Mouse (Mus musculus) kidney, postnatal 36 days (tissue): Measurements from ENCODE around the gene Mllt11.
"Not testable (repeated sequence)": the region's sequence is repeated elsewhere in the genome, so short reads cannot be mapped to it uniquely, and the experiment has no call there.

Experiments
- DNase-seq, 2 experiments: peaks; one replicate each; pipeline ENCODE4 v3.0.0; 2021 to 2022; ENCODE audit warnings: mixed read lengths in 2 of 2

The Mllt11 gene

GRCm38 (mm10) chr3:95216655-95217254 lies 15.2 kb downstream of the Mllt11 start:
- no peak for DNase-seq

GRCm38 (mm10) chr3:95213609-95213975 lies 18.4 kb downstream of the Mllt11 start:
- no peak for DNase-seq

DNA sequence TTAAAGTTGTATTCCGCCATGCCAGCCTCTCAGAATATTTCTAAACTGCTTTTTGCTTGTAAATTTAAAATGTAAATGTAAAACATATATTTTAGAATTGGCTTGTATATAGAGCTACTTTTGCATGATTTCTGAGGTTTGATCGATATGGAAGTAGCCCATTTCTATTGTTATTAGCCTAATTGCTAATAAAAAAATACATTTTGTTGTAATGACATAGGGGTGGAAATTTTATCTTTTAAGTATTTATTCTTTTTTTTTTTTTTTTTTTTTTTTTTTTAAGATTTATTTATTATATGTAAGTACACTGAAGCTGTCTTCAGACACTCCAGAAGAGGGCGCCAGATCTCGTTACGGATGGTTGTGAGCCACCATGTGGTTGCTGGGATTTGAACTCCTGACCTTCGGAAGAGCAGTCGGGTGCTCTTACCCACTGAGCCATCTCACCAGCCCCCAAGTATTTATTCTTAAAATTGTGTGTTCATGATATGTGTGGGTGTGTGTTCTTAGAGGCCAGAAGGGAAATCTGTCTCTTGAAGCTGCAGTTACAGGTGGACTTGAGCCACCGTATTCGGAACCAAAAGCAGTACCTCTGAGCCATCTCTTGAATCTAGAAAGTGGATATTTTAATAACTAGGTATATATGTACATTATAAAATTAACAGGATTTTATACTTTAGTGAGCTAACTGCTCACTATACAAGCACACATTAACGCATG lies 18.9 kb downstream of the Mllt11 start:
- DNase-seq: not testable (repeated sequence)

DNA sequence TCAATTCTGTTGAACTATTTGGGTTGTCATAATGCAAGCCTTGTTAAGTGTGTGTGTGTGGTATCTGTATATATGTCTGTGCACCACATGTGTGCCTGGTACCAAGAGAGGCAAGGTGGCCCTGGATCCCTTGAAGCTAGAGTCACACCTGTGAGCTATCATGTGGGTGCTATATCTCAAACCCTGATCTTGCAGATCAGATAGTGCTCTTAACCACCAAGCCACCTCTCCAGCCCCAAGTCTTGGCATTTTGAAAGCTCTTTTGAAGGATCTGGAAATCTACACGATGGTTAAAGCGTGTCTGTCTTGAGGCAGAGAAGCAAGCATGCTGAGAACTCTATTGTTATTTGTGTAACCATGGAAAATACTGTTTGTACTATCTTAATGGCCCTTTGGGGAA lies 21.4 kb downstream of the Mllt11 start:
- DNase-seq: no peak

- DNase-seq: peak in 1 of 2 experiments; percentile 13
These were observed 23.7 kb downstream of the Mllt11 start for GRCm38 (mm10) chr3:95208286-95208685.

DNA sequence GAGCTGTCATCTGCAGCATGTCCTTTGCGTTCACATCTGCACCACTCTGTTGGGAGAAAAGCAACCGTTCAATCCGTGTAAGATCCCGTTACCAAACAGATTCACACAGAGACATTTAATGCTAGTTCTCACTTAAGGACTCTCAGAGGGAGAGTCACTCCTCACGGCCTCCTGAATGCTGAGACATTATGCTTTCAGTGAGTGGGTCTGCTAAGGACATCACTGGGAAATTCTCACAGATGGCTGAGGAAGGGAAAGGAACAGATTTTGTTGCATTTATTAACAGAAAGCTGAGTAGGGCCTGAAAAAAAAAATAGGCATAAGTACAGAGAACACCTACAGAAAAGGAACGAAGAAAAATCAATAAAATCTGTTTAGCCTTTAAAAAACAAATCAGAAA lies 28.1 kb downstream of the Mllt11 start:
- DNase-seq: no peak

- DNase-seq: no peak
These were observed 31.4 kb downstream of the Mllt11 start for GRCm38 (mm10) chr3:95200562-95200961.

DNA sequence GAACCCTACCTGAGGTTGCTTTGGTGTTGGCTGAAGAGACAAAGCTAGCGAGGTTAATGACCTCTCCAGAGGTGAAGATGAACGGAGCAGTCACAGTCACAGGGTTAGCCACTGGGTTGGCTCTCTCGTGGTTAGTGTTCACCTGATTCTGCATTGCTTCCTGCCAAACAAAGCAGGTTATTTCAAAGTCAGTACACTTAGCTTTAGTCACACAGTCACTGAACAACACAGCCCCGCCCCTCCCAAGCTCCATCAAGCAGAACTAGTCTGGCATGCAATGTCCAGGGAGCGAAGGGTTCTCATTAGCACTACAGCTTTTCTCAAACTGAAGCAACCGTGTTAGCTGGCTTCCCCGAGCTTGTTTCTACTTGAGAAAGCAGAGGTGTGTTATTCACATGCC lies 31.8 kb downstream of the Mllt11 start:
- peak; percentile 92 to 96 for DNase-seq

DNA sequence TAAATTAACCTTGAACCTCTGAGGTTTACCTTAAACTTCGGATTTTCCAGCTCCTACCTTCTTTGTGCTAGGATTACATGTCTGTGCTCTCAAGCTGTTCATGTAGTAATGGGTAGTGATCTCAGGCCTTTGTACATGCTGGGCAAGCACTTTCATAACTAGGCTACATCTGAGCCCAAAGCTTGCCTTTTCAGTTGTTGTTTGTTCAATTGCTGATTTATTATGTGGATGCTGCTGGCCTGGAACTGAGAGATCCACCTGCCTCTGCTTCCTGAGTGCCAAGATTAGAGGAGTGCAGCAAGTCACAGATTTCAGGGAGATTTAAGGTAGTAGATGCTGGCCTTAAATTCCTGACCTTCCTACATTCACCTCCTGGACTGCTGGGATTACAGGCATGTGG lies 32.9 kb downstream of the Mllt11 start:
- DNase-seq: peak; percentile 11 to 14

- DNase-seq: no peak
These were observed 36.2 kb downstream of the Mllt11 start for GRCm38 (mm10) chr3:95195772-95196171.

- DNase-seq: peak; percentile 38 to 56
These were observed 37.2 kb downstream of the Mllt11 start for GRCm38 (mm10) chr3:95194721-95195135.

GRCm38 (mm10) chr3:95186888-95187287 lies 45.1 kb downstream of the Mllt11 start:
- DNase-seq: no peak

DNA sequence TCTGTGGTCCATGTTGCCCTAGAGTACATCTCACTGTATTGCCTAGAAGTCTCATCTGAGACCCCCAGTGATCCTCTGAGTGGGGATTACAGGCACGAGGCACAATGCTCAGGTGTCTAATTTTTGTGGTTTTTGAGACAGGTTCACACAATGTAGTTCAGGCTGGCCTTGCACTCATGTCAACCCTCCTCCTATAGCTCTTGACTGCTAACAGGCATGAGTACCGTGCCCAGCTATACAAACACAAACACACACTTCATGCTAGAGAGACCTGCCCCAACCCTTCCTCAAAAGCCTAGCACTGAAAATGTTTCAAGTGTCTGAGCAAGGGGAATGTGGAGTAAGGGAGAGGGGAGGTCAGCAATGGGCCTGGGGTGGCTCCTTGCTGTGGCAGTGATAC lies 45.9 kb downstream of the Mllt11 start:
- DNase-seq: no peak

DNA sequence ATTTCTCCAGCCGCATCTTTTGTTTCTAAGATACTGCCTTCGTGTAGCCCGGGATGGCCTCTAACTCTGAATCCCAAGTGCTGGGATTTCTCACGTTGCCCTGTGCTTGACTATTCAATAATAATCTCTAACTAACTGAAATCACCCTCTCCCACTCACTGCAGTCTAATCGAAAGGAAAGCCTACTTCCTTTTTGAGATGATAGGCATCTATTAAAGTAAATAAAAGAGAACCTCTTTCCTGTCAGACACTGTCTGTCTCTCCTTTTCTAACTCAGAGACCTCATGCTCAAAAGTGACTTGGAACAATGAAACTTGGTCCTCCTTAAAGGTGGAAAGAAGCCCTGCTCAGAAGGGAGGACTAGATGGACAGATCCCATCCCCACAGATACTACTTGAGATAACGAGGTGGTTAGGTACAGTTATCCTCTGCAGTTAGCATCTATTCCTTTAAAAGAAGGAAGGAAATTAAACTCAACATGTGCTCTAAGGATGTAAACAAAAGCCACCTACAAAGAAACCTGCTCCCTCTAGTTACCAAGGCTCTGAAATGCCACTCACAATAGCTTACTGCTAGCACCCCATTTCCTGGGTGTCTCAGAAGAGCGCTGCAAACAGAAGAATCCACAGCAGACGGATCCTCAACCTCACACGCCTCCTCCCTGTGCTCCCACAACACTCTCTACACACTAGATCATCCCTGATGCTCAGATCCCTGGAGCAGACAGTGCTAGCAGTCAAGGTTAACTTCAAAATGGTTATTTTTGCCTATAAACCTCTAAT lies 47.0 kb downstream of the Mllt11 start:
- DNase-seq: no peak

DNA sequence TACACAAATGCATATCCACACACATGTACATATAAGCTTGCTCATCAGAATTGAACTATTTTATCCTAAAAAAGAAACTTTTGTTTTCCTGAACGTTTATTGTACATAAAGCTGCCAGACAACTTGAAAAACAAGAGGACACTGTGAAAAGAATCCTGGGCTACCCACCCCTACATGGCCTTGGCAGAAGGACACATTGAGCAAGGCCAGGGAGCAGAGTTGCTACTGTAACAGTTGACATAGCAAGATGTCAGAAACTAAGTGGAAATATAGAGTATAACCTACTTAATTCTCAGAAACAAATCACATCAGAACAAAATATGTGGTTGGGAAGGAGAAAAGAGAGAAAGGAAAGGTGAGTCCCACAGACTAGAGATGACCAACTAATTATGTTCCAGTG lies 50.1 kb downstream of the Mllt11 start:
- no peak for DNase-seq

DNA sequence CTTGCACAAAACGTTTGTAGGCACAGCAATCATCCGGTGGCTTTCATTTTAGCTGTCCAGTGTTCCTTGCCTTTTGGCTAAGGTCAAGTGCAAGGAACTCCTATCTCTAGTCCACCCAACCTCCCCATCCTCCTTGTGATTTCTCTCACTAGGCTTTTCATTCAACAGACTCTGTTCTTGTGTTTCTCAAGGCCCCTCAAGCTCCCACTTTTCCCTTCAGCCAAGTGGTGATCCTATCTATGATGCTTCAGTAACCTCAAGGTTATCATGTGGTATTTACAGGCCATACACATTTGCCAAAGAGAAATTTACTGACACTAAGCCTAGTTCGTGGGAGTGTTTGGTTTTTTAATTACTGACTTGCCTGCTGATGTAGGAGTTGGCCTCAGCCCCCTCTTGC lies 52.1 kb downstream of the Mllt11 start:
- DNase-seq: no peak

DNA sequence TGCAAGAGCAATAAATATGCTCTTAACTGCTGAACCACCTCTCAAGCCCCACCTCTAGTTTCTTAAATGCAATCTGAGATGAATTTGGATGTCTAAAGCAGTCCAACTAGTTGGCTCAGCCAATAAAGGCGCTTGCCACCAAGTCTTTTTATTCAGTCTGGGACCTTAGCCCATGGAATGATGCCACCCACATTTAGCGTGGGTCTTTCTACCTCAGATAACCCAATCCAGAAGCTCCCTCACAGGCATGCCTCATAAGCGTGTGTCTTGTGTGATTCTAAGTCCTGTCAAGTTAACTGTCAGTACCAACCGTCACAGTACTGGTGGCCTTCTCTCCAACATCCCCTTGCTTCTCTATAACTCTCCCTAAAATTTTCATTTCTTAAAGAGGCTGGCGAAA lies 53.0 kb downstream of the Mllt11 start:
- no peak for DNase-seq

DNA sequence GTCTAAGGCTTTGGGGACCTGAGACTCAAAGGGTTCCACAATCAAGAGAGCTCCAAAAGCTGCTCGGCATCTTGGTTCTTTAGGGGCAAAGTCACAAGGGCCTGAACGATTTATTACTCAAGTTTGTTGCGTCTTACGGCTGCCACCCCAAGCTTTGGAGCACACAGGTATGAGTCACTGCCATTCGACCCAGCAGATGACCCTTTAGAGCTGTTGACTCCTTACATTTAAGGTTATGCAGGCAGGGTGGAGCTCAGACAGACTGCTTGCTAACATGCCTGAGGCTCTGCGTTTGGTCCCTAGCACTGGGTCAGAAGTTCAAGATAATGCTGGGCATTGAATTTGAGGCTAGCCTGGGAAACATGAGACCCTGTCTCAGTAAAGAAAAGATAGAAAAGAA lies 54.4 kb downstream of the Mllt11 start:
- DNase-seq: no peak

- DNase-seq: no peak
These were observed 55.5 kb downstream of the Mllt11 start for GRCm38 (mm10) chr3:95176500-95176899.

GRCm38 (mm10) chr3:95174011-95174592 lies 57.9 kb downstream of the Mllt11 start:
- peak; percentile 84 to 95 for DNase-seq

GRCm38 (mm10) chr3:95173256-95173949 lies 58.6 kb downstream of the Mllt11 start:
- DNase-seq: peak in 1 of 2 experiments; percentile 64

GRCm38 (mm10) chr3:95172526-95173255 lies 59.3 kb downstream of the Mllt11 start:
- DNase-seq: peak in 1 of 2 experiments; percentile 39
